Mouse (Mus musculus) heart, postnatal 0 days (tissue): ENCODE results near the gene Atxn7l1. TPM values are rescaled to one million over a fixed set of nuclear protein-coding genes. Genes with fewer than 3 reads are reported as not detected.
A peak's percentile ranks its signal among the peaks of the same experiment; 100 is the strongest.

Experiments
- ATAC-seq: fragments of 200-750 bp; cut with Nextera tagmentation; 2 replicates; pipeline ENCODE4 v1.8.0; 2017; ENCODE audit warnings: low read depth, moderate number of reproducible peaks, moderate library complexity; ENCODE audit not compliant: insufficient read depth
- DNase-seq: peaks from one replicate; pipeline ENCODE4 v3.0.0-alpha.2; 2016; ENCODE audit warnings: low spot score
- H3K27ac ChIP-seq: fragments of 300-500 bp; sonication (generic); 2 replicates; pipeline ENCODE4 v1.5.1; 2014; ENCODE audit warnings: low read depth, mild to moderate bottlenecking
- H3K27me3 ChIP-seq: fragments of 300-500 bp; sonication (generic); 2 replicates; pipeline ENCODE4 v1.6.1; 2014; ENCODE audit warnings: low read length, mixed read lengths; ENCODE audit not compliant: control insufficient read depth, insufficient read depth
- H3K36me3 ChIP-seq: fragments of 300-500 bp; sonication (generic); replicated peaks from 2 replicates; pipeline ENCODE4 v1.6.1; 2014; ENCODE audit warnings: low read length, mixed read lengths; ENCODE audit not compliant: control insufficient read depth, insufficient read depth
- H3K4me1 ChIP-seq: fragments of 300-500 bp; sonication (generic); 2 replicates; pipeline ENCODE4 v1.6.1; 2014; ENCODE audit warnings: antibody characterized with exemption; ENCODE audit not compliant: control insufficient read depth, insufficient read depth
- H3K4me2 ChIP-seq: fragments of 300-500 bp; sonication (generic); 2 replicates; pipeline ENCODE4 v1.6.1; 2014; ENCODE audit warnings: low read depth, mild to moderate bottlenecking, low read length, moderate library complexity
- H3K4me3 ChIP-seq: fragments of 300-500 bp; sonication (generic); 2 replicates; pipeline ENCODE4 v1.5.1; 2014; ENCODE audit warnings: low read depth, low read length
- H3K9ac ChIP-seq: fragments of 300-500 bp; sonication (generic); replicated peaks from 2 replicates; pipeline ENCODE4 v1.6.1; 2014; ENCODE audit warnings: low read depth, low read length, mixed read lengths
- H3K9me3 ChIP-seq: fragments of 300-500 bp; sonication (generic); replicated peaks from 2 replicates; pipeline ENCODE4 v1.6.1; 2016; ENCODE audit warnings: low read length; ENCODE audit not compliant: control insufficient read depth
- CTCF ChIP-seq: IDR thresholded peaks from 2 replicates; pipeline ENCODE4 v1.5.1; 2016; ENCODE audit warnings: antibody characterized with exemption, control low read depth, low read depth
- EP300 ChIP-seq: IDR thresholded peaks from 2 replicates; pipeline ENCODE4 v1.6.1; 2016; ENCODE audit warnings: antibody characterized with exemption, low read depth
- WGBS: fragments of 180-500 bp; shearing (Covaris S2); extraction: QIAGEN DNeasy Blood & Tissue Kit; methylation state at CpG from one replicate; pipeline ENCODE4 v1.1.7; 2014; 5-methylcytosine and 5-hydroxymethylcytosine counted together
- polyA plus RNA-seq: library from polyadenylated mRNA; unstranded; fragments of >200 nt; fragmentation: Nextera tagmentation; extraction: Ambion mirVana; gene quantifications from 2 replicates; pipeline ENCODE4 v1.2.1, GENCODE M21; 2015
- total RNA-seq: library from RNA; depleted of rRNA; stranded (reverse); fragments of >200 nt; gene quantifications from 2 replicates; pipeline ENCODE4 v1.2.3, GENCODE M21; 2014; ENCODE audit warnings: low replicate concordance

Gene Atxn7l1
- total and polyA plus RNA-seq, 2 experiments from 2014 or later = 4.5 to 11.1 TPM

DNA sequence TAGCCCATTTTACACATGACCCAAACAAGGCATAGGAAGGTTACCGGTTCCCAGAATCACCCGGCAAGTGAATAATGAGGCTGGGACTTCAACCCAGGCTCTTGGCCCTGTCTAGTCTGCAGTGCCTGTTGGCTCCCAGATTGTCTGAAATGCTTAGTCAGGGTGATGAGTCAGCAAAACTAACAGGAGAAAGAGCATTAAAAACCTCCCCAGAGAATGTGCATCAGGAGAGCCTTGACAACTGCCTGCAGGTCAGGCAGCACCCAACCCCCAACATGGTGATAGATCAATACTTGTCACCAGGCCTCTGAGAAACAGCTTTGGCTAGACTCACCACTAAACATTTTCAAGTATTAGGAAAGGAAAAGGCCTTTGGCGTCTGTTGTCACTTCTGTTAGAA, 222.1 kb downstream of the Atxn7l1 start:
- Histone ChIP-seq H3K4me3 (no peak overlapping the region), H3K9ac (no peak overlapping the region), H3K9me3 (no peaks in the 10 kb centered on the region), H3K27ac (no peak overlapping the region), H3K36me3 (peaks cover 17% of the 10 kb centered on the region), H3K4me2 (no peak overlapping the region), H3K4me1 (no peaks in the 10 kb centered on the region), H3K27me3 (no peaks in the 10 kb centered on the region)
- TF ChIP-seq EP300 (no peak), CTCF (no peak)
- WGBS = 95% methylated on average over 3 of the region's 3 CpGs
- no peak for ATAC-seq
- no peak for DNase-seq

DNA sequence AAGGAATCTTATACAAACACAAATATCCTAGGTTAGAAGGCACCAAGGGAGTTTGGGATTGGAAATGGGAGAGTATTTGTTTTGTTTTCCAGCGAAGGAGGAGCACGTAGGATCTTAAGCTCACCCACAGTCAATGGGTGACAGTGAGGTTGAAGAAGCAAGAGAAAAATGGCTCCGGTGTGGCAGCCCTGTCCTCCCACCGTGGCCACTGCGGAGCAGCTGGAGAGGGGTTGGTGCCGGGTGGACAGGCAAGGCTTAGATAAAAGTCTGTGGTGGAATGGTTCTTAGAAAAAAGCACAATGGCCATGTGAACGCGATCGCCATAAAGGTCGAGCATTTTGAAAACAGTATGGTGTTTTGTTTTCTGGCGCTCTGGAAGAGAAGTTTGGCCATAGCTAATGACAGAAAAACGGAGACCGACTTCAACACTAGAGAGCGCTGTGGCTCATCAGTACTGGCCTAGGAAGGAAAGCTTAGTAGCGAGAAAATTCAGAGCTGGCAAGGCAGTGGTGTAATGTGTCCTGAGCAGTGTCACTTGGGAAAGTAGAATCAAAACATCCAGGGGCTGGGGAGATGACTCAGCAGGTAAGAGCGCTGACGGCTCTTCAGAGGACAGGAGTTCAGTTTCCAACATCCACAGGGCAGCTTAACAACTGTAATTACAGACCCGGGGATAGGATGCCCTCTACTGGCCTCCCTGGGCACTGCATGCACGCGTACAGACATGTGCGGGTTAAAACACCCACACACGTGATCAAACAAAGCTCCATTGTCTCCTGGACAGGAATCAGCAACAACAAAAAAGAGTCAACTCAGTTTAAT, 232.3 kb downstream of the Atxn7l1 start:
- no peak overlapping the region for H3K27ac ChIP-seq
- H3K4me2 ChIP-seq = peak overlapping the region; percentile 51
- peak overlapping the region; percentile 28 for H3K4me3 ChIP-seq
- peak; percentile 84 for ATAC-seq
- 17% methylated on average over 22 of the region's 22 CpGs for WGBS
- H3K4me1 ChIP-seq = no peaks in the 10 kb centered on the region
- TF ChIP-seq CTCF (peak; percentile 62), EP300 (no peak)
- H3K9me3 ChIP-seq = no peaks in the 10 kb centered on the region
- peak; percentile 75 for DNase-seq
- no peaks in the 10 kb centered on the region for H3K36me3 ChIP-seq
- no peaks in the 10 kb centered on the region for H3K27me3 ChIP-seq
- H3K9ac ChIP-seq = no peak overlapping the region

GRCm38 (mm10) chr12:33388842-33389241, 241.3 kb downstream of the Atxn7l1 start:
- DNase-seq (peak; percentile 74), ATAC-seq (peak; percentile 73; the same call in 1 of the 2 replicates)
- Histone ChIP-seq H3K4me2 (no peak overlapping the region), H3K4me1 (no peaks in the 10 kb centered on the region), H3K4me3 (no peak overlapping the region), H3K9me3 (no peaks in the 10 kb centered on the region), H3K27ac (no peak overlapping the region), H3K27me3 (no peaks in the 10 kb centered on the region), H3K36me3 (no peaks in the 10 kb centered on the region), H3K9ac (no peak overlapping the region)
- peak; percentile 91 for TF ChIP-seq CTCF
- TF ChIP-seq EP300 = no peak
- 10% methylated on average over 5 of the region's 5 CpGs for WGBS

DNA sequence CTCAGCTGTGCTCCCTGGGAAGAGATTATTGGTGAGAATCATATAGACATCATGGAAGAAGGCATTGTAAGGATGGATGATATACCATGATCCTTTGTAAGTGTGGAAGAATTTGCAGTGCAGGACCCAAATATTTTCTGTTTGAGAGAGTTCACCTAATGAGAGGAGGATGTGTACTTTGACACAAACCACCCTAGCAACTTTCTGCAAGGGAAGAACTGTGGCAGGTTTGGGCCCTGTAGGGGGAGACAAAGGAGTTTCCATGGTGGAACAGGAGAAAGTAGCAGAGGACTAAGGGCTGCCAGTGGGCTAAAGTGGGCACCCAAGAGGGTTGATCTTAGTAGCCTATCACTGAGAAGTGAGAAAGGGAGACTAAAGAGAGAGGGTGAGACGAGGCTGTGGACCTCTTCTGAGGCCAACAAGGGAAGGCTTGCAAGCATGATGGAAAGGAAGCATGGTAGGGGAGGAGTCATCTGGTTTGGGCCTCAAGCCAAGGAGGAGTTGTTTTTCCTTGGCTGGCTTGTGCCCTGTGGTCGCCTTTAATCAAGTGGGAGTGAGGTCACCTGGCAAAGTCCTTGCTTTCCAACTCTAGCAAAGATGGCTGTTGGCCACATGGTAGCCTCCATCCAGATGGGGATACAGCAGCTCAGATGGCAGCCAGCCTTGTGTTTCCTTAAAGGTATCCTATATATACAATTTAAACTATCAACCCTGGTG, 243.5 kb downstream of the Atxn7l1 start:
- TF ChIP-seq EP300 (no peak), CTCF (no peak)

DNA sequence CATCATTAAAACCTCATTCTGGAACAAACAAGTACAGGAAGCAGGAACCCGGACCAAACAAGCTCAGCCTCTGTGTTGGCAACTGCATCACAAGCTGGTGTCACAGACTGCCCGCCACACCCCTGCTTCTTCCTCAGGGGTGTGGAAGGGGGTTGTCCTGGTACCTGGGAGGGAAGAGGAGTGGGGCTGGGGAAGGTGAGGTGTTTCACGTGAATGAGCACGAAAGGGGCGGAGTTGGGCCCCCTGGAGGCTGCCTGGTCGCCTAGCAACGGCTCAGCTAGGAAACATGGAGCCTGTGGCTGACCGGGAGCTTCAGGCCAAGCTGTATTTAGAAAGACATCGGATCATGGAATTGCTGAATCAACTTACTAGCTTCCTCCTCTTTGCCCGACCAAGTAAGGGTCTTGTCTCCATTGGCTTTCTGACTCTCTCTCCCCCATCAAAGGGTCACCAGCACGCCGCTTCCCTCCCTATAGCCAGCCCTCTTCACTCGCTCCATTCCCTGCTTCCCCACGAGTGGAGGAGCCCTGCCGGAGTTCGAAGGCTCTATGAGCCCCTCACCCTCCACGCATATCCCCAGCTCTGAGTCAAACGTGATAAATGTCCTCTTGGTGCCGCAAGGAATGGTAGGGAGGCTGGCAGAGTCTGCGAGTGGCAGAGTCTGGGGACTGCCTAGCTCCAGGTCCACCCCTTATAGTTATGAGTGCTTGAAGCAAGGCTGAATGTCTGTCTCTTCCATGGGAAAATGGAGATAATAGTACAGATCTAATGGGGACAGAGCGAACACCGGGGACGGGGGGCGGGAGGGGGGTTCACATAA, 247.5 kb downstream of the Atxn7l1 start, which contains the start of gene Efcab10:
Efcab10 (plus strand) TSS at position 51 of the 820 bp plus-strand sequence.
- no peak within 1 kb of the TSS for H3K9ac ChIP-seq

More for the DNA sequence above, 243.5 kb downstream of the Atxn7l1 start:
- no peak overlapping the region for H3K4me3 ChIP-seq
- DNase-seq (no peak), ATAC-seq (no peak)
- H3K9ac ChIP-seq = no peak overlapping the region
- WGBS = 36% methylated on average over 2 of the region's 2 CpGs
- no peaks in the 10 kb centered on the region for H3K36me3 ChIP-seq
- no peak overlapping the region for H3K4me2 ChIP-seq
- H3K9me3 ChIP-seq = no peaks in the 10 kb centered on the region
- H3K27ac ChIP-seq = no peak overlapping the region
- peaks cover 3% of the 10 kb centered on the region; the same call in 1 of the 2 replicates for H3K27me3 ChIP-seq
- H3K4me1 ChIP-seq = 0 out of 2 replicates have a peak, but pooled peaks cover 4% of the 10 kb centered on the region

More for the DNA sequence above, 247.5 kb downstream of the Atxn7l1 start, which contains the start of gene Efcab10:
- Histone ChIP-seq H3K4me1 (0 out of 2 replicates have a peak, but pooled peaks cover 4% of the 10 kb centered on the region), H3K36me3 (no peaks in the 10 kb centered on the region), H3K4me3 (no peak within 1 kb of the TSS), H3K27ac (no peak within 1 kb of the TSS), H3K4me2 (peak within 1 kb of the TSS; percentile 43), H3K27me3 (peaks cover 3% of the 10 kb centered on the region; the same call in 1 of the 2 replicates), H3K9me3 (no peaks in the 10 kb centered on the region)
- DNase-seq (no peak), ATAC-seq (no peak)
- TF ChIP-seq CTCF (no peak), EP300 (no peak)
- WGBS = 12% methylated on average over 24 of the region's 24 CpGs
